Mouse (Mus musculus): ENCODE data around the gene Glyr1. TPM values are rescaled to one million over a fixed set of nuclear protein-coding genes. Genes with fewer than 3 reads are reported as not detected.

Glyr1 gene
- 100 to 1,000 TPM; 145 to 150 TPM for total RNA-seq (2021)

- intact Hi-C loops (cut with DNase I) = loop anchor here (5.0 kb wide), 1 partner anchor 97 kb away; the partner anchor contains the start of gene Sec14l5
- DNase-seq (ENCODE audit: low spot score in 2 of 2) = peak; percentile 99
These were observed at the start of gene Glyr1, which contains the start of gene Ubn1 for GRCm38 (mm10) chr16:5049774-5050234. Glyr1 (minus strand) TSS chr16:5049863. Ubn1 (plus strand) TSS chr16:5050057.

GRCm38 (mm10) chr16:5096504-5096903 is 46.8 kb upstream of the Glyr1 start:
- no peak for DNase-seq (ENCODE audit: low spot score in 2 of 2)
- intact Hi-C loops (cut with DNase I) = no loop called here

- intact Hi-C loops (cut with DNase I) = no loop called here
These were observed 43.6 kb upstream of the Glyr1 start for GRCm38 (mm10) chr16:5093285-5093684.

GRCm38 (mm10) chr16:5089021-5089420 is 39.4 kb upstream of the Glyr1 start:
- DNase-seq (ENCODE audit: low spot score in 2 of 2) = no peak
- intact Hi-C loops (cut with DNase I) = no loop called here

More at GRCm38 (mm10) chr16:5093285-5093684, 43.6 kb upstream of the Glyr1 start:
- DNase-seq (ENCODE audit: low spot score in 2 of 2) = no peak

GRCm38 (mm10) chr16:5086179-5086578 is 36.5 kb upstream of the Glyr1 start:
- DNase-seq (ENCODE audit: low spot score in 2 of 2) = no peak
- intact Hi-C loops (cut with DNase I) = no loop called here

GRCm38 (mm10) chr16:5085196-5085595 is 35.5 kb upstream of the Glyr1 start:
- no peak for DNase-seq (ENCODE audit: low spot score in 2 of 2)
- intact Hi-C loops (cut with DNase I) = no loop called here

- intact Hi-C loops (cut with DNase I) = no loop called here
- DNase-seq (ENCODE audit: low spot score in 2 of 2) = no peak
These were observed 24.7 kb upstream of the Glyr1 start for GRCm38 (mm10) chr16:5074341-5074740.

- intact Hi-C loops (cut with DNase I) = no loop called here
- no peak for DNase-seq (ENCODE audit: low spot score in 2 of 2)
These were observed 22.3 kb upstream of the Glyr1 start for GRCm38 (mm10) chr16:5071974-5072373.

GRCm38 (mm10) chr16:5070321-5070720 is 20.7 kb upstream of the Glyr1 start:
- intact Hi-C loops (cut with DNase I) = no loop called here

GRCm38 (mm10) chr16:5063472-5063871 is 13.8 kb upstream of the Glyr1 start:
- intact Hi-C loops (cut with DNase I) = no loop called here
- DNase-seq (ENCODE audit: low spot score in 2 of 2) = no peak

More at GRCm38 (mm10) chr16:5070321-5070720, 20.7 kb upstream of the Glyr1 start:
- peak; percentile 21 to 26 for DNase-seq (ENCODE audit: low spot score in 2 of 2)

GRCm38 (mm10) chr16:5058114-5058513 is 8.5 kb upstream of the Glyr1 start:
- DNase-seq (ENCODE audit: low spot score in 2 of 2) = no peak
- intact Hi-C loops (cut with DNase I) = no loop called here

- peak; percentile 77 to 79 for DNase-seq (ENCODE audit: low spot score in 2 of 2)
- intact Hi-C loops (cut with DNase I) = loop anchor here (5.0 kb wide), 1 partner anchor 97 kb away; the partner anchor contains the start of gene Sec14l5
These were observed 818 bp upstream of the Glyr1 start for GRCm38 (mm10) chr16:5050251-5051110.

GRCm38 (mm10) chr16:5049182-5049773 is 385 bp downstream of the Glyr1 start:
- DNase-seq (ENCODE audit: low spot score in 2 of 2) = no peak
- intact Hi-C loops (cut with DNase I) = no loop called here

- intact Hi-C loops (cut with DNase I) = no loop called here
- no peak for DNase-seq (ENCODE audit: low spot score in 2 of 2)
These were observed 4.3 kb downstream of the Glyr1 start for GRCm38 (mm10) chr16:5045322-5045721.

- no peak for DNase-seq (ENCODE audit: low spot score in 2 of 2)
- intact Hi-C loops (cut with DNase I) = no loop called here
These were observed 12.9 kb downstream of the Glyr1 start for GRCm38 (mm10) chr16:5036649-5037234.

- no peak for DNase-seq (ENCODE audit: low spot score in 2 of 2)
- intact Hi-C loops (cut with DNase I) = no loop called here
These were observed 14.1 kb downstream of the Glyr1 start for GRCm38 (mm10) chr16:5035591-5035990.

GRCm38 (mm10) chr16:5029847-5030246 is 19.8 kb downstream of the Glyr1 start:
- no peak for DNase-seq (ENCODE audit: low spot score in 2 of 2)
- intact Hi-C loops (cut with DNase I) = loop anchor here (5.0 kb wide), 1 partner anchor 37 kb away; no protein-coding TSS in a partner anchor

- intact Hi-C loops (cut with DNase I) = no loop called here
- DNase-seq (ENCODE audit: low spot score in 2 of 2) = no peak
These were observed 25.6 kb downstream of the Glyr1 start for GRCm38 (mm10) chr16:5024021-5024420.

GRCm38 (mm10) chr16:5014578-5014977 is 35.1 kb downstream of the Glyr1 start:
- no peak for DNase-seq (ENCODE audit: low spot score in 2 of 2)
- intact Hi-C loops (cut with DNase I) = loop anchor here (5.0 kb wide), 1 partner anchor 37 kb away; no protein-coding TSS in a partner anchor
